ENCODE assay signal across 7 mouse cellular contexts in the genomic region with DNA sequence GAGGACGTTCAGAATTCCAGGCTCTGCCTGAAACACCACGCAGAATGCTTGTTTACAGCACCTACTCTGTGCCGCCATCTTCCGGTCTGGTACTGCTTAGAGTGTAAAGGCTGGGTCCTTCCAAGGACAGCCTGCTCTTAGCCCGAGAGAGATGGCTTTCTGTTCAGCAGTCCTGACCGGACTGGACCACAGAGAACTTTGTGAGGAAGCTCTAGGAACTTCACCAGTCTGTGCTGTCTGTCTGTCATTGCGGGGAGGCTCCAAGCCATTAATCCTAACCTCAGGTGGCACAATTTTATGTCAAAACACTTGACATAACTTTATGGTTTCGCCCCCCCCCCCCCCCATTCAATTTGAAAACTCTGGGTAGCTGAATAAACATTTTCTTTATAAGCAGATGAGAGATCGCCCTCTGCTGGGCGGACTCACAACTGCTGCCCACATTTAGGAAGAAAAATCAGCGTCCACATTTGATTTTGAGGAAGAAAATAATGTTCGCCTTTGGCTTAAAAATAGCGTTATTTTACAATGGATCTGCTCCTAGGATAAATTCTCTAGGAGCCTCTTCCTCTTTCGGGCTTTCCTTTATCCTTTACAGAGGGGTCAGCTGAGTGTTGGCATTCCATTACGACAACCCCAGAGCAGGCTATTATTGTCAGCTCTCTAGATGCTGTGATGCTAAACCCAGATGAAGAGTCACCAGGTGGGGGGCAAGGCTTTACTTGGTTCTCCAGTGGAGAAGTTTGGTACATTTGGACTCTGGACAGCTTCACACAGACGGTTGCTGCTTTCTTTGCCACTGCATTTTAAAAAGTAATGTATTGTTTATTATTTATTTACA.
A peak's percentile ranks its signal among the peaks of the same experiment; 100 is the strongest.
DNase-seq lines count a peak whose midpoint lies in the region; ATAC-seq and TF ChIP-seq lines count a peak whose summit lies in the region.

No protein-coding gene starts in this region.

- peak; percentile 45 for ATAC-seq in granulocyte monocyte progenitor cell, adult 5-6 weeks (replicated peaks; ENCODE audit: poor library complexity, severe bottlenecking)
- ATAC-seq in intestine, postnatal 0 days: 0 out of 2 replicates have a peak, but pooled peaks have one; percentile 49
- ATAC-seq in midbrain, embryonic 11.5 days (ENCODE audit: low FRiP score): peak; percentile 78
- ATAC-seq in stomach, embryonic 15.5 days (ENCODE audit: insufficient read depth, low FRiP score, low read depth): peak; percentile 47; the same call in 1 of the 2 replicates

- no peaks in the 10 kb centered on the region for H3K9me3 ChIP-seq in intestine, postnatal 0 days (ENCODE audit: control insufficient read depth)
- H3K9me3 ChIP-seq in midbrain, embryonic 11.5 days (ENCODE audit: control insufficient read depth, low read length): no peaks in the 10 kb centered on the region
- H3K9me3 ChIP-seq in stomach, embryonic 15.5 days: no peaks in the 10 kb centered on the region

- no peaks in the 10 kb centered on the region for H3K27me3 ChIP-seq in intestine, postnatal 0 days (replicated peaks; ENCODE audit: control insufficient read depth, insufficient read depth, low read length)
- no peaks in the 10 kb centered on the region for H3K27me3 ChIP-seq in midbrain, embryonic 11.5 days (ENCODE audit: control insufficient read depth, insufficient read depth, low read length)
- H3K27me3 ChIP-seq in stomach, embryonic 15.5 days (replicated peaks): no peaks in the 10 kb centered on the region

- 27% methylated on average over 16 of the region's 16 CpGs for WGBS in intestine, postnatal 0 days
- WGBS in midbrain, embryonic 11.5 days: 23% methylated on average over 16 of the region's 16 CpGs
- WGBS in stomach, embryonic 15.5 days: 23% methylated on average over 16 of the region's 16 CpGs

- H3K9ac ChIP-seq in intestine, postnatal 0 days (ENCODE audit: low read depth, low read length): no peak overlapping the region
- H3K9ac ChIP-seq in midbrain, embryonic 11.5 days (ENCODE audit: low read length): no peak overlapping the region
- no peak overlapping the region for H3K9ac ChIP-seq in stomach, embryonic 15.5 days

- no peaks in the 10 kb centered on the region for H3K36me3 ChIP-seq in intestine, postnatal 0 days (ENCODE audit: control insufficient read depth, insufficient read depth)
- no peaks in the 10 kb centered on the region for H3K36me3 ChIP-seq in midbrain, embryonic 11.5 days (ENCODE audit: control insufficient read depth, insufficient read depth, low read length)
- H3K36me3 ChIP-seq in stomach, embryonic 15.5 days: no peaks in the 10 kb centered on the region

- 0 out of 2 replicates have a peak overlapping the region, but pooled peaks have one; percentile 17 for H3K4me3 ChIP-seq in intestine, postnatal 0 days (ENCODE audit: low read depth, low read length)
- no peak overlapping the region for H3K4me3 ChIP-seq in midbrain, embryonic 11.5 days (ENCODE audit: low read depth, low read length)
- 0 out of 2 replicates have a peak overlapping the region, but pooled peaks have one; percentile 13 for H3K4me3 ChIP-seq in stomach, embryonic 15.5 days (replicated peaks)

- H3K27ac ChIP-seq in intestine, postnatal 0 days (ENCODE audit: low read depth, low read length): no peak overlapping the region
- no peak overlapping the region for H3K27ac ChIP-seq in midbrain, embryonic 11.5 days (ENCODE audit: low read depth, low read length)
- H3K27ac ChIP-seq in stomach, embryonic 15.5 days: no peak overlapping the region

- peak; percentile 64 for TF ChIP-seq CTCF in intestine, postnatal 0 days (IDR thresholded peaks at IDR 0.05; ENCODE audit: low read depth)

- intact Hi-C loops in left cerebral cortex, postnatal 36 days (cut with DNase I): loop anchor here (1.0 to 10.0 kb wide), 3 partner anchors 132 to 485 kb away; no protein-coding TSS in a partner anchor

- H3K4me1 ChIP-seq in intestine, postnatal 0 days (replicated peaks; ENCODE audit: control insufficient read depth, insufficient read depth, low read length): no peaks in the 10 kb centered on the region
- H3K4me1 ChIP-seq in midbrain, embryonic 11.5 days (ENCODE audit: control insufficient read depth, insufficient read depth, low read length): no peaks in the 10 kb centered on the region
- no peaks in the 10 kb centered on the region for H3K4me1 ChIP-seq in stomach, embryonic 15.5 days

- peak; percentile 71 for DNase-seq in adrenal gland, postnatal 10 days
- DNase-seq in embryo, embryonic 10.5 days (ENCODE audit: low spot score): peak; percentile 70
- peak; percentile 28 to 48 for DNase-seq in left cerebral cortex, postnatal 36 days (ENCODE audit: low spot score in 2 of 2)
- DNase-seq in midbrain, embryonic 11.5 days (ENCODE audit: low spot score, missing footprints): peak; percentile 97

- peak overlapping the region; percentile 52 for H3K4me2 ChIP-seq in intestine, postnatal 0 days (replicated peaks; ENCODE audit: low read depth)
- H3K4me2 ChIP-seq in midbrain, embryonic 11.5 days: peak overlapping the region; percentile 16; the same call in 1 of the 2 replicates
- 0 out of 2 replicates have a peak overlapping the region, but pooled peaks have one; percentile 3 for H3K4me2 ChIP-seq in stomach, embryonic 15.5 days

Comparison
In these comparisons a context has a peak if more than half of its experiments do, and no peak if none do; other contexts are left out.
1. DNase-seq: peak in every context shown above with its lines; median percentile 97 in midbrain, embryonic 11.5 days; 71 in adrenal gland, postnatal 10 days; 70 in embryo, embryonic 10.5 days; 38 in left cerebral cortex, postnatal 36 days.